Mouse (Mus musculus) neural tube, embryonic 10.5 days (tissue): ENCODE measurements at regions not wholly inside any gene's neighbourhood (a gene's known extent, or its start where the extent isn't known, plus 50 kb on each side); places are given as distances from the start of the nearest gene placed in this dataset.

Experiments
- DNase-seq: peaks from one replicate; pipeline ENCODE4 v3.0.0-alpha.2; 2017; ENCODE audit warnings: low spot score; ENCODE audit errors: extremely low spot score

- no peak for DNase-seq
These were observed 96.9 kb upstream of the Zfp703 start for GRCm38 (mm10) chr8:26880177-26880576.

- DNase-seq: no peak
These were observed 95.6 kb upstream of the Zfp703 start for GRCm38 (mm10) chr8:26881268-26882120.

- no peak for DNase-seq
These were observed 94.5 kb upstream of the Zfp703 start for GRCm38 (mm10) chr8:26882616-26883015.

- no peak for DNase-seq
These were observed 93.8 kb upstream of the Zfp703 start for GRCm38 (mm10) chr8:26883285-26883684.

GRCm38 (mm10) chr8:26883770-26884169 lies 93.4 kb upstream of the Zfp703 start:
- DNase-seq: no peak

GRCm38 (mm10) chr8:26884350-26884749 lies 92.8 kb upstream of the Zfp703 start:
- no peak for DNase-seq

GRCm38 (mm10) chr8:26885365-26885764 lies 91.8 kb upstream of the Zfp703 start:
- no peak for DNase-seq

GRCm38 (mm10) chr8:26886783-26887486 lies 90.2 kb upstream of the Zfp703 start:
- DNase-seq: no peak

- no peak for DNase-seq
These were observed 89.6 kb upstream of the Zfp703 start for GRCm38 (mm10) chr8:26887551-26887950.

- no peak for DNase-seq
These were observed 89.1 kb upstream of the Zfp703 start for GRCm38 (mm10) chr8:26888050-26888449.

- DNase-seq: no peak
These were observed 85.2 kb upstream of the Zfp703 start for GRCm38 (mm10) chr8:26891881-26892280.

GRCm38 (mm10) chr8:26892380-26892779 lies 84.7 kb upstream of the Zfp703 start:
- no peak for DNase-seq

- no peak for DNase-seq
These were observed 81.3 kb upstream of the Zfp703 start for GRCm38 (mm10) chr8:26895867-26896266.

GRCm38 (mm10) chr8:26903289-26903688 lies 73.8 kb upstream of the Zfp703 start:
- DNase-seq: no peak

- no peak for DNase-seq
These were observed 70.9 kb upstream of the Zfp703 start for GRCm38 (mm10) chr8:26906257-26906656.

- no peak for DNase-seq
These were observed 69.6 kb upstream of the Zfp703 start for GRCm38 (mm10) chr8:26907347-26908170.

- DNase-seq: no peak
These were observed 66.9 kb upstream of the Zfp703 start for GRCm38 (mm10) chr8:26910186-26910585.

GRCm38 (mm10) chr8:26913562-26914529 lies 63.3 kb upstream of the Zfp703 start:
- DNase-seq: no peak

- no peak for DNase-seq
These were observed 61.4 kb upstream of the Zfp703 start for GRCm38 (mm10) chr8:26915731-26916130.

- no peak for DNase-seq
These were observed 55.5 kb upstream of the Zfp703 start for GRCm38 (mm10) chr8:26921531-26922177.
